Mouse (Mus musculus) liver, embryonic 12.5 days (tissue): ENCODE measurements around the gene Sugt1. TPM values are rescaled to one million over a fixed set of nuclear protein-coding genes. Genes with fewer than 3 reads are reported as not detected.

Source experiments
- ATAC-seq: fragments of 200-750 bp; cut with Nextera tagmentation; 2 replicates; pipeline ENCODE4 v1.8.0; 2017; ENCODE audit warnings: moderate number of reproducible peaks, mild to moderate bottlenecking, moderate library complexity
- H3K27ac ChIP-seq: fragments of 300-500 bp; sonication (generic); 2 replicates; pipeline ENCODE4 v1.5.1; 2016; ENCODE audit warnings: mild to moderate bottlenecking
- H3K27me3 ChIP-seq: fragments of 300-500 bp; sonication (generic); replicated peaks from 2 replicates; pipeline ENCODE4 v1.6.1; 2016; ENCODE audit warnings: mild to moderate bottlenecking, moderate library complexity
- H3K36me3 ChIP-seq: fragments of 300-500 bp; sonication (generic); 2 replicates; pipeline ENCODE4 v1.6.1; 2016; ENCODE audit warnings: mild to moderate bottlenecking, moderate library complexity
- H3K4me1 ChIP-seq: fragments of 300-500 bp; sonication (generic); 2 replicates; pipeline ENCODE4 v1.6.1; 2016
- H3K4me2 ChIP-seq: fragments of 300-500 bp; sonication (generic); 2 replicates; pipeline ENCODE4 v1.6.1; 2016; ENCODE audit warnings: mild to moderate bottlenecking, moderate library complexity
- H3K4me3 ChIP-seq: fragments of 300-500 bp; sonication (generic); 2 replicates; pipeline ENCODE4 v1.5.1; 2016; ENCODE audit warnings: mild to moderate bottlenecking, moderate library complexity
- H3K9ac ChIP-seq: fragments of 300-500 bp; sonication (generic); 2 replicates; pipeline ENCODE4 v1.6.1; 2016; ENCODE audit warnings: mild to moderate bottlenecking, moderate library complexity
- H3K9me3 ChIP-seq: fragments of 300-500 bp; sonication (generic); replicated peaks from 2 replicates; pipeline ENCODE4 v1.6.1; 2016; ENCODE audit warnings: mild to moderate bottlenecking, moderate library complexity
- WGBS: fragments of 180-500 bp; shearing (Covaris S2); methylation state at CpG from one replicate; pipeline ENCODE4 v1.1.7; 2016; ENCODE audit not compliant: insufficient replicate concordance; 5-methylcytosine and 5-hydroxymethylcytosine counted together
- polyA plus RNA-seq: library from polyadenylated mRNA; unstranded; fragments of >200 nt; fragmentation: Nextera tagmentation; extraction: Ambion mirVana; gene quantifications from 2 replicates; pipeline ENCODE4 v1.2.1, GENCODE M21; 2016

Sugt1 gene
- 57.7 and 63.2 TPM in 2 replicates for polyA plus RNA-seq

DNA sequence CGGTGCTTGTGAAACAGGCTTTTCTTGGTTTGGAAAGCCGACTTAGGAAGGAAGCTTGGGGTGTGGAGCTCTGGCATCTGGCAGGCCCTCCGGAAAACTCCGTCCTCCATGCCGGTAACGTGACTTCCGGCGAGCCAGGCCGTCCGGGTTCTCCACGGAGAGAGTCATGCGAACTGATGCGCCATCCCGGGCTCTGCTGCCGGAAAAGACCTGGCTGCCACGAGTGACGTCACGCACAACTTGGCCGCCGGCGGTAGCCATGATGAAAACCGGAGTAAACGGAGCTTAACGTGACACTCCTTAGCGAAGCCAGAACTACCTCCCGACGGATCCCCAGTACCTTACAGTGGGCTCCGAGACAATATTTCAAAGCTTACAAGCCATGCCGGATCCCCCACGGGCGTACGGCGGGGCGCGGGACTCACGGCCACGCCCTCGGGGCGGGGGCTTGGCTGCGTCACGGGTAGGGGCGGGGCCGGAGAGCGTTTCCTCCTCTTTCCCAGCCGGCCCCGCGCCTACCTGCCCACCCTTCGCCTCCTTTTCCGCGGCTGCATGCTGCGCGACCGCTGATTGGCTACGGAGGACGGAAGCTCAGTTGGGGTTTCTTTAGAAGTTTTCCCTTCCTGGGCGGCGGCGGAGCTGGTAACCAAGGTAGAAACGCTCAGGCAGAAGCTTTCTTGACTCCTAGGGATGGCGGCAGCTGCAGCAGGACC, at the start of gene Sugt1:
Gene Sugt1 (plus strand): TSS at position 553 of the 713 bp plus-strand sequence.
- no peaks in the 10 kb centered on the region for H3K27me3 ChIP-seq
- peak within 1 kb of the TSS; percentile 80 for H3K4me2 ChIP-seq
- H3K4me1 ChIP-seq, result peaks cover 29% of the 10 kb centered on the region
- H3K27ac ChIP-seq, result peak within 1 kb of the TSS; percentile 89
- ATAC-seq, result peak; percentile 99
- H3K9me3 ChIP-seq, result no peaks in the 10 kb centered on the region
- H3K4me3 ChIP-seq, result peak within 1 kb of the TSS; percentile 71
- peaks cover 32% of the 10 kb centered on the region for H3K36me3 ChIP-seq
- WGBS, result under 1% methylated on average over 60 of the region's 60 CpGs
- H3K9ac ChIP-seq, result peak within 1 kb of the TSS; percentile 77

DNA sequence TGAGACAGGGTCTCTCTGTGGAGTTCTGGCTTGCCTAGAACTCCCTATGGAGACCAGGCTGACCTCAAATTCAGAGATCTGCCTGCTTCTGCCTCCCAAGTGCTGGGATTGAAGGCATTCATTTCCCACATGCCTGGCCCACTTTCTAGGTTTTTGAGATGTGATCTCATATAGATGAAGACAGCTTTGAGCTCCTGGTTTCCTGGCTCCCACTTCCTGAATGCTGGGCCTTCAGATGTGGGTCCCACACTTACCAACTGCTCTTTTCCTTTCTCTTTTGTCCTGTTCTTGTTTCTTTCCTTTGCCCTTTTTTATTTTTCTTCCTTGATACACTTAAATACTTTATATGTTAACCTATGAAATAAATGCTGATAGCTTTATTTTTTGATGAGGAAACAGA, 49.6 kb upstream of the Sugt1 start:
- peaks cover 22% of the 10 kb centered on the region for H3K36me3 ChIP-seq
- peak overlapping the region; percentile 43 for H3K4me3 ChIP-seq
- ATAC-seq, result no peak
- peaks cover 72% of the 10 kb centered on the region for H3K4me1 ChIP-seq
- H3K4me2 ChIP-seq, result peak overlapping the region; percentile 63
- H3K27ac ChIP-seq, result peak overlapping the region; percentile 78
- no peaks in the 10 kb centered on the region for H3K27me3 ChIP-seq
- H3K9me3 ChIP-seq, result no peaks in the 10 kb centered on the region
- peak overlapping the region; percentile 61; the same call in 1 of the 2 replicates for H3K9ac ChIP-seq

DNA sequence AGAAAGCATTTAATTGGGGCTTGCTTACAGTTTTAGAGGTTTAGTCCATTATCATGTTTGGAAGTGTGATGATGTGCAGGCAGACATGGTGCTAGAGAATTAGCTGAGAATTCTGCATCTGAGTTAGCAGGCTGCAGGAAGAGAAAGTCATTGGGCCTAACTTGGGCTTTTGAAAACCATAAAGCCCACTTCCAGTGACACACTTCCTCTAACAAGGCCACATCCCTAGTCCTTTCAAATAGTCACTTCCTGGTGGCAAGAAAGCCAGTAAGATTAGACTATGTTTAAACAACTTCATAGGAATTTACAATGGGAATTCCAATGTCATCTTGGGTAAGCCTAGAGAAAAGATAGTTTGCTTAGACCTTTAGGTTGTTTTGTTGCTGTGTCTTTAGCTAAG, 45.9 kb upstream of the Sugt1 start:
- Histone ChIP-seq H3K27me3 (no peaks in the 10 kb centered on the region), H3K9me3 (no peaks in the 10 kb centered on the region), H3K4me2 (no peak overlapping the region), H3K4me1 (peaks cover 52% of the 10 kb centered on the region), H3K27ac (no peak overlapping the region), H3K4me3 (no peak overlapping the region), H3K9ac (no peak overlapping the region), H3K36me3 (peaks cover 22% of the 10 kb centered on the region)
- ATAC-seq, result no peak

DNA sequence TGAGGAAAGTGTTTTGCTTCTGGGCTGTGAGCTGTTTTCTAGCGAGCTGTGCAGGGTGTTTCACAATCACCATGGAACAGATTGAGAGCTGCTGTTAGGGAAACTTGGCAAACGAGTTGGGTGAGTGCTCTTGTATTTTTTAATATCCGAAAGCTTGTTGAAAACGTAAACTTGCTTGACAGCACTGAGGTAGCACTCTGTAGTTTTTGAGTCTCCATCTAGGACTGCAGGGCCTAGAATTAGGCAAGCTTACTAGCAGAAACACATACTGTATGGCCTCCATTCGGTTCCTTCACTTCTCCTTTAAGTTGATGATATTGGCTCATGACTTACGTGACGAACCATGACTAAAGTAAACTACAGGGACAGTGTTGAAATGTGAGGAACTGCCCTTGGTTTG, 38.1 kb upstream of the Sugt1 start:
- Histone ChIP-seq H3K36me3 (peaks cover 24% of the 10 kb centered on the region), H3K9me3 (no peaks in the 10 kb centered on the region), H3K4me2 (no peak overlapping the region), H3K9ac (no peak overlapping the region), H3K27me3 (no peaks in the 10 kb centered on the region), H3K27ac (no peak overlapping the region), H3K4me3 (no peak overlapping the region), H3K4me1 (peaks cover 34% of the 10 kb centered on the region)
- ATAC-seq, result no peak
- 78% methylated on average over 7 of the region's 7 CpGs for WGBS

DNA sequence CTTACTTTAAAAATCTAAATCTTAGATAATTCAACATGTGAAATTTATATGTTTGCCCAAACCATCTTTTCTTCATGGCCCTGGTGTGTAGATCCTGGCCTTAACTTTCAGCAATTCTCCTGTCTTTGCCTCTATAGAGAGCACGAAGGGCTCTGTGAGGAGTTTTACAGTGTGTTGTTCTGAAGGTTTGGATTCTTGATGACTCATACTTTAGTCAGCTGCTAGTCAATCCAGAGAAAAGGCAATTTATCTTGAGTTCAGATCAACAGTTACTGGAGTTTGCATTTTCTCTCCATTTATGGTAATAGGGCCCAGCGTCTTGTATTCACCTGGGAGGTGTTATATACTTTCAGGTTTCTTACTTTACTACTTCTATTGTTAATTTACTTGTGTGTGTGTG, 35.6 kb upstream of the Sugt1 start:
- peaks cover 34% of the 10 kb centered on the region; the same call in 1 of the 2 replicates for H3K36me3 ChIP-seq

DNA sequence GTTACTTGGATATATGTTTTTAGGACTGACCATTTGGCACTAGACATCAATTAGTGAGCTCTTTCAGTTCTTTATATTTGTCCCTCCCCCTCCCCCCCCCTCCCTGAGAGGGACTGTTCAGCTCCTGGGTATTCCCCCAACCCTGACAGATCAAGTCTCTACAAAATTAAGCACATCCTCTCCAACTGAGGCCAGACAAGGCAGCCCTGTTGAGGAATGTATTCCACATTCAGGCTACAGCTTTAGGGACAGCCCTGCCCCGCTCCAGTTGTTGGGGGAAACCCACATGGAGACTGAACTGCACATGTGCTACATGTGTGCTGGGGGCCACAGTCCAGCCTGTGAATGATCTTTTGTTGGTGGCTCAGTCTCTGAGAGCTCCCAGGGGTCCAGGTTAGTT, 34.6 kb upstream of the Sugt1 start:
- Histone ChIP-seq H3K4me1 (peaks cover 30% of the 10 kb centered on the region), H3K4me3 (no peak overlapping the region), H3K9me3 (no peaks in the 10 kb centered on the region), H3K36me3 (peaks cover 34% of the 10 kb centered on the region; the same call in 1 of the 2 replicates), H3K4me2 (no peak overlapping the region), H3K27me3 (no peaks in the 10 kb centered on the region), H3K9ac (no peak overlapping the region), H3K27ac (no peak overlapping the region)
- WGBS, result 91% methylated on average over 1 of the region's 1 CpGs
- ATAC-seq, result no peak

More for the DNA sequence above, 35.6 kb upstream of the Sugt1 start:
- Histone ChIP-seq H3K9ac (no peak overlapping the region), H3K27ac (0 out of 2 replicates have a peak overlapping the region, but pooled peaks have one; percentile 18), H3K4me2 (no peak overlapping the region), H3K9me3 (no peaks in the 10 kb centered on the region), H3K4me3 (no peak overlapping the region), H3K27me3 (no peaks in the 10 kb centered on the region), H3K4me1 (peaks cover 23% of the 10 kb centered on the region)
- 79% methylated on average over 2 of the region's 2 CpGs for WGBS
- peak; percentile 44; the same call in 1 of the 2 replicates for ATAC-seq

DNA sequence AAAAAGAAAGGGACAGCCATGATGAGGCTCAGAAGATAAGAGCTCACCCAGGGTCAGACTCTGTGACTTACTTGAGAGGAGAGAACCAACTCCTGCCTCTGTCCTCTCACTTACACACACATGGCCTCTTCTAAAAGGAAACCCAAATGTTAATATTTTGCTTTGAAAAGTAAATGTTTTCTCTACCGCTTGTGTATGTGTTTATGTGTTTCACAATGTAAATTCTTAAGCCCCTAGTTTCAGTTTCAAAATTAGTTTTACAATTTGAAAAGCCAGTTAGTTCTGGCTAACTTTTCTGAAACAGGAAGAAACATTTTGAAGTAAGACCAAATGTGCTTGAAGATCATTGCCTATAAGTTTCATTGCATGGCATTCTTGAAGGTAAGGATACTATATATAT, 29.7 kb upstream of the Sugt1 start:
- Histone ChIP-seq H3K27me3 (no peaks in the 10 kb centered on the region), H3K36me3 (peaks cover 48% of the 10 kb centered on the region), H3K9ac (no peak overlapping the region), H3K4me1 (peaks cover 10% of the 10 kb centered on the region; the same call in 1 of the 2 replicates), H3K9me3 (no peaks in the 10 kb centered on the region), H3K4me3 (no peak overlapping the region), H3K4me2 (no peak overlapping the region), H3K27ac (no peak overlapping the region)
- WGBS, result 90% methylated on average over 1 of the region's 1 CpGs
- no peak for ATAC-seq

DNA sequence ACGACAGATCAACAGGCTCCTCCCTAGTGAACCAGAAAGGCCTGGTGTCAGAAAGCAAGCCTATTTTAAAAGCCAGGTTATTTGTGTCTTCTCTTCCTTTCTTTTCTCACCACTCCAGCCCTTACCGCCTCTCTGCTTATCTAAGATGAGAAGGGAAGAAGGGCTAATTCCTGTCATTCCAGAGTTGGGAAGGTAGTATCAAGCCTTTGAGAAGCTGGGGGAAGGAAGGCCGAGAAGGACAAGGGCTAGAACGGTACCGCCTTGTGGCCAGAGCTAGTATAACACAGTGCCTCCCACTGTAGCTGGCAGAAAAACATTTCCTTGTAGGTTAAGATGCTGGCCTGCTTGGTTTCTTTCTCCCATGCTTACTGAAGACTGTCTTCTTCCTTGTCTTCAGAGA, 24.7 kb upstream of the Sugt1 start:
- H3K27ac ChIP-seq, result no peak overlapping the region
- H3K36me3 ChIP-seq, result peaks cover 75% of the 10 kb centered on the region
- no peaks in the 10 kb centered on the region for H3K9me3 ChIP-seq
- H3K9ac ChIP-seq, result no peak overlapping the region
- peak; percentile 28; the same call in 1 of the 2 replicates for ATAC-seq
- H3K4me2 ChIP-seq, result no peak overlapping the region
- peaks cover under 1% of the 10 kb centered on the region; the same call in 1 of the 2 replicates for H3K4me1 ChIP-seq
- H3K4me3 ChIP-seq, result no peak overlapping the region
- H3K27me3 ChIP-seq, result no peaks in the 10 kb centered on the region
- WGBS, result 43% methylated on average over 5 of the region's 5 CpGs

DNA sequence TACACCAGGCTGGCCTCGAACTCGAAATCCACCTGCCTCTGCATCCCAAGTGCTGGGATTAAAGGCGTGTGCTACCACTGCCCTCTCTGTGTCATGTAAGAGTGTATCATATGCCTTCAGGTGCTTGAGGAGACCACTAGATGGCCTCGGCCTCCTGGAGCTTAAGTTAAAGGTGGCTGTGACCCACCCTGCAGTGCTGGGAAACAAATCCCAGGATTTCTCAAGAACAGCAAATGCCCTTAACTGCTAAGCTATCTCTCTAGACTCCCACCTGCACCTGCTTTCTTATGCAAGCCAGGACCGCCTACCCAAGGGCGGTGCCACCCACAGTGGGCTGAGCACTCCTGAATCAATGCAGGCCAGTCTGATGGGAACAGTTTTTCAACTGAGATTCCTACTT, 22.7 kb upstream of the Sugt1 start:
- Histone ChIP-seq H3K4me2 (no peak overlapping the region), H3K4me1 (no peaks in the 10 kb centered on the region), H3K27me3 (no peaks in the 10 kb centered on the region), H3K9ac (no peak overlapping the region), H3K9me3 (no peaks in the 10 kb centered on the region), H3K36me3 (peaks cover 95% of the 10 kb centered on the region), H3K4me3 (no peak overlapping the region), H3K27ac (no peak overlapping the region)
- ATAC-seq, result peak; percentile 49; the same call in 1 of the 2 replicates
- WGBS, result 77% methylated on average over 6 of the region's 6 CpGs

DNA sequence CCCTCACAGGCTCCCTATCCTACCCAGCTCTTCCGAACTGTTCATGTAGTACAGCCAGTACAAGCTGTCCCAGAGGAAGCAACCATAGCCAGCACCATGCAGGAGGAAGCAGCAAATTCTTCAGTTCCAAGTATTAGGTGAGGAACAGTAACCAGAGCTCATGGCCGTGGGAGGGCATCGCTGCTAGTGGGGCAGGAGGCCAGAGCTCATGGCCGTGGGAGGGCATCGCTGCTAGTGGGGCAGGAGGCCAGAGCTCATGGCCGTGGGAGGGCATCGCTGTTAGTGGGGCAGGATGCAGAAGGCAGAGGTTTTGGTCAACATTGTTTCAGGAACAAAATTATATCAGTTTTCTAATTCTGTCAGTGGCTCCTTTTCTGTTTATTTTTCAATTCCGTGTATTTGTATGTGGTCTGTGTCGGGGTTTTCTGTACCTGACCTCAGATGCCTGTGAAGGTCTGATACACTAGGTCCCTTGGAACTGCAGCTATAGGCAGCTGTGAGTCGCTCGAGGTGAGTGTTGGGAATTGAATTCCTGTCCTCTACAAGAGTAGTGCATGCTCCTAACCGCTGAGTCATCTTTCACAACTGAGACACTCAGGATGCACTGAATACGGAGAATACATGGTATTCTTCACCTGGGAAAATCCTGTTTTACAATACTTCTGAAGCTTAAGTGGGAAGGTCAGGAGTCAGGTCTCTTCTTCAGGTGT, 13.9 kb upstream of the Sugt1 start:
- Histone ChIP-seq H3K9me3 (no peaks in the 10 kb centered on the region), H3K4me1 (no peaks in the 10 kb centered on the region), H3K27me3 (no peaks in the 10 kb centered on the region), H3K36me3 (peaks cover 90% of the 10 kb centered on the region), H3K9ac (no peak overlapping the region), H3K4me2 (no peak overlapping the region), H3K27ac (no peak overlapping the region), H3K4me3 (no peak overlapping the region)
- no peak for ATAC-seq
- 85% methylated on average over 13 of the region's 13 CpGs for WGBS

DNA sequence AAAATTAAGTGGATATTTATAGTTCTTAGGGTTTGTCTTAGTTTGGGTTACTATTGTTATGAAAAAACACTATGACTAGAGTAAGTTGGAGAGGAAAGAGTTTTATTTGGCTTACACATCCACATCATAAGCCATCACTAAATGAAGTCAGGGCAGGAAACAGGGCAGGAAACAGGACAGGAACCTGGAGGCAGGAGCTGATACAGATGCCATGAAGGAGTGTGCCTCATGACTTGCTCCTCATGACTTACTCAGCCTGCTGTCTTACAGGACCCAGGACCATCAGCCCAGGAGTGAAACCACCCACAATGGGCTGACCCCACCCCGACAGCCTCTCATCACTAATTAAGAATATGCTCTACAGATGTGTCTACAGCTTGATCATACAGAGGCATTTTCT, 13.1 kb upstream of the Sugt1 start:
- 82% methylated on average over 1 of the region's 1 CpGs for WGBS
- no peak for ATAC-seq
- no peak overlapping the region for H3K9ac ChIP-seq
- no peaks in the 10 kb centered on the region for H3K4me1 ChIP-seq
- no peak overlapping the region for H3K4me3 ChIP-seq
- H3K4me2 ChIP-seq, result no peak overlapping the region
- H3K27me3 ChIP-seq, result no peaks in the 10 kb centered on the region
- H3K36me3 ChIP-seq, result peaks cover 89% of the 10 kb centered on the region
- H3K27ac ChIP-seq, result no peak overlapping the region
- H3K9me3 ChIP-seq, result no peaks in the 10 kb centered on the region

DNA sequence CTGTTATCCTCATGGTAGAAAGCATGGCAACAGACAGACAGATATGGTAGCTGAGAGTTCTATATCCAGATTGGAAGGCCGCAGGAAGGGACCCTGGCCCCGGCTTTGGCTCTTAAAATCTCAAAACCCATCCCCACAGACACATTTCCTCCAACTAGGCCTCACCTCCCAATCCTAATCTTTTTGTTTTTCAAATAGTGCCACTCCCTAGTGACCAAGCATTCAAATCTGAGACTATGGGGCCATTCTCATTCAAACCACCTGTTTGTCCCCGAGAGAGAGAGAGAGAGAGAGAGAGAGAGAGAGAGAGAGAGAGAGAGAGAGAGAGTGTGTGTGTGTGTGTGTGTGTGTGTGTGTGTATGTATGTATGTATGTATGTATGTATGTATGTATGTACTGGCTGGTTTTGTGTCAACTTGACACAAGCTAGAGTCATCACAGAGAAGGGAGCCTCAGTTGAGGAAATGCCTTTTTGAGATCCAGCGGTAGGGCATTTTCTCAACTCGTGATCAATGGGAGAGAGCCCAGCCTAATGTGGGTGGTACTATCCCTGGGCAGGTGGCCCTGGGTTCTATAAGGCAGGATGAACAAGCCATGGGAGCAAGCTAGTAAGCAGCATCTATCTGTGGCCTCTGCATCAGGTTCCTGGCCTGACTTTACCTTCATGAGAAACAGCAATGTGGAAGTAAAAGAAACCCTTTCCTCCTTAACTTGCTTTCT, 3.8 kb upstream of the Sugt1 start:
- H3K4me1 ChIP-seq, result peaks cover 19% of the 10 kb centered on the region
- H3K4me3 ChIP-seq, result no peak overlapping the region
- H3K36me3 ChIP-seq, result peaks cover 43% of the 10 kb centered on the region
- 84% methylated on average over 5 of the region's 5 CpGs for WGBS
- no peak overlapping the region for H3K9ac ChIP-seq
- H3K9me3 ChIP-seq, result no peaks in the 10 kb centered on the region
- no peak overlapping the region for H3K4me2 ChIP-seq
- H3K27ac ChIP-seq, result no peak overlapping the region
- no peaks in the 10 kb centered on the region for H3K27me3 ChIP-seq
- no peak for ATAC-seq
